Mouse (Mus musculus): ENCODE results near the gene Tjp3.

GRCm38 (mm10) chr10:81244595-81244994 lies 46.8 kb downstream of the Tjp3 start:
- no peak for TF ChIP-seq GATA1 (IDR thresholded peaks at IDR 0.05; ENCODE audit: borderline replicate concordance, low read length)
- no peak for TF ChIP-seq FLI1 (IDR thresholded peaks at IDR 0.05; ENCODE audit: low read length)

Data from megakaryocyte, embryonic 14.5 days (primary cell).